Mouse (Mus musculus): Measurements from ENCODE around the gene Tmem60. TPM values are rescaled to one million over a fixed set of nuclear protein-coding genes. Genes with fewer than 3 reads are reported as not detected.

Tmem60 gene
- 9.8 TPM for total RNA-seq (2023)

DNA sequence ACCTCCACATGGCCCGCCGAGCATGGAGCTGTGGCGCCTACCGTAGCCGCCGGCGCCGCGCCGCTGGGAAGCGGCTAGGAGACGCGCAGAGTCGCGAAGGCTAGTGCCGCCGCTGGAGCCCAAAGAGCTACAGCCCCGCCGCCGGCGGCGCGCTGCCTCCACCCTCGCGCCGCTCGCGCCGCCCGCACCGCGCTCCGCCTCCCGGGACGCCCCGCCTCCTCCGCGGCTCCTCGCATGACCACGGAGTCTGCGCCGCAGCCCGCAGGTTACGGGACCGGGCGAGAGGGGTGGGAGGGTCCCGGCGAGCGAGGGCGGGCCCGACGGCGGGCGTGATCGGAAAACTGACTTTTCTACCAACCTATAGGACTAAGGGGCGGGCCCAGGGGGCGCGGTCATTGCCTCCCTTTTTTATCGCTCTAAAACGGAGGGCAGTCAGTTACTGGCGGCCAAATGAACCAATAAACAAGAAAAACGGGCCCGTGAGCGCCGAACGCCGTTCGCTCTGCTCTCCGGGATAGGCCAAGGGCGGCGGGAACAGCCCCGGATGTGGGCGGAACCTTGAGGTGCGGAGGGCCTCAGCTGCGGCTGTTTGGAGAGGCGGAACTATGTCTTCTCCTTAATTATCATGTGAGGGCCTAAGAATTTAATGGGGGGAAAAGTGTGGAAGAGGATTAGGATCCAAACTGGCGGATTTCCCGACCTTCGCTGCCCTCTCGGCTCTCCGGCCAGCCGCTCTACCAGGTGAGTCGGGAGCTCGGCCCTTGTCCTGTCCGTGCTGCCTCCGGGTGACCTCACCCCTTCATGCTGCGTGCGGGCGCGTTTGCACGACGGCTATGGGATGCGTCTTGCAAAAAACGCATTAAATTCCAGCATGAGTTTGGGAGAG, at the start of gene Tmem60, which contains the start of gene Phtf2:
TSS of gene Tmem60 (plus strand) at position 277 of the 886 bp plus-strand sequence.
TSS of gene Phtf2 (minus strand) at position 210 of the 886 bp plus-strand sequence.

Other genes starting within 250 kb of the Tmem60 start
- gene Phtf2, start 67 bp upstream of the Tmem60 start, total RNA-seq (2023): 16.6 TPM
- gene Rsbn1l, start 74.2 kb downstream of the Tmem60 start, total RNA-seq (2023): 63.8 TPM
- 45.8 TPM for gene Ptpn12, start 173.7 kb downstream of the Tmem60 start, total RNA-seq (2023)